Mouse (Mus musculus) kidney, adult 9 months (tissue): ENCODE results near the gene Pdx1.

Experiments
- DNase-seq: peaks from one replicate; pipeline ENCODE4 v3.0.0; 2022

Pdx1 gene

GRCm38 (mm10) chr5:147312830-147313685 lies 43.3 kb downstream of the Pdx1 start:
- DNase-seq, result no peak

DNA sequence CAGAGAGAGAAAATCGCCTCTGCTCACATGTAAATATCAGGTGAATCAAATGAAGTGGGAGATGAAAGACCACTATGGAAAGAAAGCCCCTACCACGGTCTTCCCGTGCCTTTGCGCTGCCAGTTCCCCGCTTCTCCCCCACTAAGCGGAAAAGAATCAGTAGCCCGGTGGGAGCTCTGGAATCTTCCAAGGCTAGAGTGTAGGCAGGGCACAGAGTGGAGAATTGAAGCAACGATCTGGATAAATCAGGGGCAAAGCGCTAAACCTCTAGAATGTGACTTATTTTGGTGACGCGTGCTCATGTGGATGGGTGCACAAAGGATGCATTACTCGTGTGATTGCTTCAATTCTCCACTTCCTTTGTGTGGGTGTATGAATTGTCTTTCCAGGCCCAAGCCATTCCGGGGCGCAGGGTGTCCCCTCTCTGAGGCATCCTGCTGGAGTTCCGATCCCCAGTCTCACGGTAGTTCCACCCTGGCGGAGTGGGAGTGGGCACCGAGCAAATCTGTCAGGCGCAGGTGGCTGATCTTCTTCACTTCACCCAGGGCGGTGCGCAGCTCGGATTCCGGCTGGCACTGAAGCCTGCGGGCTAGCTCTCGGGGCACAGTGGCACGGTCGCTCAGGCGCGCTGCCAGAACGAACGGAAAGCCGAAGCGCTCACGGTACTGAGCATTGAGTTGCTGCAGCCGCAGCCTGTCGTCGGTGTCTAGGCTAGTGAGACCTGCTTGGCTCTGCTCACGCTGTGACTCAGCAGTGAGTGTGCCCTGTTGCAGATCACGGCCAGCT lies 45.1 kb downstream of the Pdx1 start:
- DNase-seq, result no peak

- DNase-seq, result no peak
Observed at GRCm38 (mm10) chr5:147315432-147316075, 45.8 kb downstream of the Pdx1 start.

GRCm38 (mm10) chr5:147317321-147317720 lies 47.6 kb downstream of the Pdx1 start:
- no peak for DNase-seq

- no peak for DNase-seq
Observed at GRCm38 (mm10) chr5:147317991-147318390, 48.2 kb downstream of the Pdx1 start.

DNA sequence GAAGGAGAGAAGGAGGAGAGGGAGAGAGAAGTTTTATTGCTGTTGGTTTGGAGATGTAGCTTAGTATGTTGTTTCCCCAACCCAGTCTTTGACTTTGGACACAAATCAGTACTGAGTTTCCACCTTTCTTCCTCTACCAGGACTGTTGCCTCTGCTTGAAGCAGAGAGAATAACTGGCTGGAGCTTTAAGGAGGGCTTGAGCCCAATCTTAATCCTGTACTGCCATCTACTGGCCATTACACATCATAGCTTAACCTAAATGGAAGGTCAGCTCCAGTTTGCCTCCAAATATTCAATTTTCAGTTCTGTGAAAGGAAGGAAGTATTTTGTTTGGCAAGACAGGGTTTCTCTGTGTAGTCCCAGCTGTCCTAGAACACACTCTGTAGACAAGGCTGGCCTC lies 49.9 kb downstream of the Pdx1 start:
- peak; percentile 62 for DNase-seq

DNA sequence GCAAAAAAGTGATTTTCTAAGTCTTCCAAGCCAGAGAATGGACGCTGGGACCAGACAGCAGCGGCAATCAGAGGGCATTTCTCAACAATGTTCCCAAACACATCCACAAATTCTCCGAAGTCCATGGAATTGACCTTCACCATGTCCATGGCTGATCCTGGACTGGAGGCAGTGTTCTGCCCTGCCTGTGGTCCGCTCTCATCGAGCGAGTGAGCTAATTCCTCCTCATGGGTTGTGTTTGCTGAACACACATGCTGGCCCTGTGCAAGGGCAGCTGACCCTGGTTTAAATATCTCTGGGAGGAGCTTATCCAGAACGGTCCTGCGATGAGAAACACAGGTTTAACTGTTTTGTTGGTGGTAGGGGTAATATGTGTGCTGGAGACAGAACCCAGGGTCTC lies 52.4 kb downstream of the Pdx1 start, which contains the start of gene Urad:
TSS of gene Urad (minus strand) at position 258 of the 400 bp plus-strand sequence.
- DNase-seq, result no peak

DNA sequence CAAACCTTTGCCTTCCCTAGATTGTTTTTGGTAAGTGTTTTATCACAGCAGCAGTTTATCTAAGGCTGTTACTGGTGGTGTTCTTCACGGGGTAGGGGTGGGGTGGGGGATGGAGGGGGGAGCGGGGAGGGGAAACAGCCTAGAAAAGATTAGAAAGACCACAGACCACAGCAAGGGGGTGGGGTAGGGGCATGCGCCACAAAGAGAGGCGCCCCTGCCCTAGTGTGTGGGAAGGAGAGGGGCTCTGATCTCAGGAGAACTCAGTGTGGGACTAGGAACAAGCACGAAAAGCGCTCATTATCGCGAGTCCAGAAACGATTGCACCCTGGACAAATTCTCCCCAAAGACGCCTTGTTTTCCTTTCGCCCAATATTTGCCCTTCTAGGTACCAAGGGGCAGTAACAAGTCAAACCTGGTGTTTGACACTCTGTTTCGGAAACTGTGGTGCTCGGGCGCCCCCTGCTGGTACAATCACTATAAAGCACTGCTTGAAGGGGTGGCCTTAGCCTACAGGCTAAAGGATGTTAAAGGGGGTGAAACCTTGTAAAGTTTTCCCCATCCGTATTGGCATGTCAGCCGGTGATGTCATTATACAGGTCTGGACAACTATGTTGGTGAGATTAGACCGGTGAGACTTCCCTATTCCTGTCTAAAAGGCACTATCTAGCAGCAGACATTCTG lies 53.6 kb downstream of the Pdx1 start:
- DNase-seq, result peak; percentile 66
